Mouse (Mus musculus) layer of hippocampus, postnatal 14 days (tissue): ENCODE measurements at regions not wholly inside any gene's neighbourhood (a gene's known extent, or its start where the extent isn't known, plus 50 kb on each side); places are given as distances from the start of the nearest gene placed in this dataset.
A peak's percentile ranks its signal among the peaks of the same experiment; 100 is the strongest.

Experiments used
- DNase-seq, 2 experiments: peaks; one replicate each; pipeline ENCODE4 v3.0.0; 2021 to 2022; ENCODE audit warnings: low spot score in 2 of 2, mixed read lengths in 1 of 2

DNA sequence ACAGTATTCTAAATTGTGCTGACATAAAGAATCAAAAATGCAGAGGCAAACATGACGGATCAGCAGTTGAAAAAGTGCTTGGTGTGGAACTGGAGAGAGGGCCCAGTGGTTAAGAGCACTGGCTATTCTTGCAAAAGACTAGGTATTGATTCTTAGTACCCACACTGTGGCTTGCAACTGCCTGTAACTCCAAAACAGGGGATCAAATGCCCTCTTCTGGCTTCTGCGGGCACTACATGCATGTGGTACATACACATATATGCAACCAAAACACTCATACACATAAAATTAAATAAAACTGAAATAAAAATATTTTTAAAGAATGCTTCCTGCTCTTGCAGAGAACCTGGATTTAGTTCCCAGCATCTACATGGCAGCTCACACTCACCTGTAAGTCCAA is 163.7 kb upstream of the Smim15 start:
- DNase-seq: no peak

DNA sequence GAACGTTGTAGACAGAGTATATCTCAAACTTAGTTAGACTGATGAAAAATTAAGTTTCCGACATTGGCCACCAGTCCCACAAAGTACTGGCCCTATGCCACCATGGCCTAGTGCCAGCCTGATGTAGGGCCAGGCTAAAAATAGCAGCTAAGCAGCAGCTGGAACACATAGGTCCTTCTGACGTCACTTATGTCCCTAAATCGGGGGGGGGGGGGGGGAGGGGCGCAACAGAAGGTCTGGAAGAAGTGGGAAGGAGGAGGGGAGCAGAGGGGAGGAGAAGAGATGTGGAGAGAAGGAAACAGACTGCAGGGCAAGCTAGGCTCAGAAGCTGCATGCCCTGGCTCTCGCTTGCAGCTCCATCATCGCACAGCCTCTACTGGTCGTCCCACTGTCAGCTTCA is 164.7 kb upstream of the Smim15 start:
- DNase-seq: no peak

DNA sequence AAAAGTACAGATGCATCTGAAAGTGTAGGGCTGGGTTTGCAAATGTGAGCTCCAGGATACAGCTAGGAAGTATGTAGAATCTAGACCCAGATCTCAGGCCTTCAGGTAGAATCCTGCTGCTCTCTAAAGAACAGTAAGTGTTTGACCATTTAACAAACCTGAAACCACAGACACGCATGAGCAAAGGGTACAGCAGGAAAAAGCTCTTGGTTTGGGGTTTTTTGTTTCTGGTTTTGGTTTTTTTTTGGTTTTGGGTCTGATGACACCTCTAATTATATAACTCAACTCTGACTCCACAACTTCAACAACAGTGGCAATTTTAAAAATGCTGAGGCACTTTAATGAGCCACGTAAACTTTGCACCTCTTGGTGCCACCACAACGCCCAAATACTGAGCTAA is 165.3 kb upstream of the Smim15 start:
- DNase-seq: no peak

DNA sequence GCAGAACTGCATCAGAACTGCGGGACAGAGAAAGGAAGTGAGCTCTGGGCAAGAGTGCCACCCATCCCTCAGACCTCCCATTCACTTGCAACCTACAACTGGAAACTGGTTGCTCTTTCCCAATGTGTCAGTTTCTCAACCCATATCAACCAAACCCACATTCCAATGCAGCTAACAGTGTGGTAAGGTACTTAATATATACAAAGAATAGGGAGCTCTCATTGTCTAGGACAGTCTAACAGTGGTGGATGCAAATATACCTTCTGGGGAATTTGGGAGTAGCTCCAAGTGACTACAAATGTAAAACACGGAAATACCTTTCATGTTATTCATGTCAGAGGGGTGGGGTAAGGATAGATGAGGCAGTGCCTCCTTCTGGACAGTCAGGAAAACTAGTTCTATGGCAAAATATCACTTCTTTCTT is 171.0 kb upstream of the Smim15 start:
- no peak for DNase-seq

DNA sequence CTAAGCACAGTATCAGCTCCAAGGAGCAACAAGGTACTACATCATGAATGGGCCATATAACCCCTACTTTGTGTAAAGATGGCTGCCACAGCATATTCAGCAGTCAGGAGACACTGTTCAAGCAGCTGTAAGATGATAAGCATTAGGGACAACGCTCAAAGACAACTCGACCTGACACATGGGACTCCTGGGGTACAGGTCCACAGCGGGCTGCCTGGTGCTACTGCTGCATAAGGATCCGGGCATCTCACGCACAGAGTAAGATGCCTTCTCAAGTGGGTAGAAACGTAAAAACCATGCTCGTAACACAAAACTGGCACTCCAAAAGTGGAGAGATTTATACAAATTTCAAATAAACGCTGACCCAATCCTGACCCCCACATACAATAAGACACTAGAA is 171.7 kb upstream of the Smim15 start:
- no peak for DNase-seq

DNA sequence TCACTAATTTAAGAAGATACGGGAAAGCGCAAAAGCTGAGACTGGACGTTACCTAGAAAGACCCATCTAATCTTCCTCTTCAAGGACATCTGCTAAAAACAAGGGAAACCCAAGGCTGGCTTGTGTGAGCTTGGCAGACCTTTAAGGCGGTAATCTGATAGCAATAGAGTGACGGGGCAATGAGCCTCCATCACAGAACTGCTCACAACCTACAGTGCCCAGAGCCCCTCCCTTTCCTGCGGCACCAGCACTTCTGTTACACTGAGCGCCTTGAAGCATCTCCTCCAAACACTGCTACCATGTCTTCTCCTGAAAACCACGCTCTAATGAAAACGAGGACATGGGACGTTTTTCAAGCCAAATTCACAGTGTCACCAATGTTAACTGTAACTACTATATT is 172.1 kb upstream of the Smim15 start:
- no peak for DNase-seq

DNA sequence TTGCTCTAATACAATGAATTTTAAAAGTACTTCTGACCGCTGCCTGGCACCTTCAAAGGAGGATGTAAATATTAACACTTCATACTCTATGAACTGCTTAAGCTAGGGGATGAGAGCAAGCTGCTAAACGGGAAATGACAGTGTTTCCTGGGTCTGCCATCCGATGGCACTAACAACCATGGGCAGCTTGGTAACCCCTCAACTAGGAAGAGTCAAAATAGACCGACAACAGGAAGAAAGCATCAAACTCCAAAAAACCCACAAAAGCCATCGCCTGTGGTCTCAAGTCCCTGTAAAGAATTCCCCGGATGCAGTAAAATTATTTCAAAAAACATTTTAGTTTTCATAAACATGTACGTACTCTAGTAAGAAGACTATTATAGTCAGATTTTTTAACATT is 175.3 kb upstream of the Smim15 start:
- DNase-seq: no peak

DNA sequence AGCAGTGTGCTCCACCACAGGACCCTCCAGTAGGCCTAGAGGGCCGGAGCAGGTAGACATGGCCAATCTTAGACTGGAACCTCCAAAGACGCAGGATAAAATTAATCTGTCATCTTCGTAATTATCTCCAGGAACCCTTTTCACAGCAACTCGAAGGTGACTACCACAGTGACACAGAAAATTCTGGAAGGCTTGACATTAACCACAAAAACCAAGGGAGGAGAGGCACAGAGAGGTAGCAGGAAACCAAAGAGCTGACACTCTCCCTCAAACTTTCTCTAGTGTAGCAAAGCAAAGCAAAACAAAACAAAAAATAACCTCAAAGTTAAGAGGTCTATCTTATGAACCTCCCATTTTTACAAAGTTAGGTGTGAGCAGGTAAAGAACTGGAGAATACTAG is 177.4 kb upstream of the Smim15 start:
- DNase-seq: no peak

DNA sequence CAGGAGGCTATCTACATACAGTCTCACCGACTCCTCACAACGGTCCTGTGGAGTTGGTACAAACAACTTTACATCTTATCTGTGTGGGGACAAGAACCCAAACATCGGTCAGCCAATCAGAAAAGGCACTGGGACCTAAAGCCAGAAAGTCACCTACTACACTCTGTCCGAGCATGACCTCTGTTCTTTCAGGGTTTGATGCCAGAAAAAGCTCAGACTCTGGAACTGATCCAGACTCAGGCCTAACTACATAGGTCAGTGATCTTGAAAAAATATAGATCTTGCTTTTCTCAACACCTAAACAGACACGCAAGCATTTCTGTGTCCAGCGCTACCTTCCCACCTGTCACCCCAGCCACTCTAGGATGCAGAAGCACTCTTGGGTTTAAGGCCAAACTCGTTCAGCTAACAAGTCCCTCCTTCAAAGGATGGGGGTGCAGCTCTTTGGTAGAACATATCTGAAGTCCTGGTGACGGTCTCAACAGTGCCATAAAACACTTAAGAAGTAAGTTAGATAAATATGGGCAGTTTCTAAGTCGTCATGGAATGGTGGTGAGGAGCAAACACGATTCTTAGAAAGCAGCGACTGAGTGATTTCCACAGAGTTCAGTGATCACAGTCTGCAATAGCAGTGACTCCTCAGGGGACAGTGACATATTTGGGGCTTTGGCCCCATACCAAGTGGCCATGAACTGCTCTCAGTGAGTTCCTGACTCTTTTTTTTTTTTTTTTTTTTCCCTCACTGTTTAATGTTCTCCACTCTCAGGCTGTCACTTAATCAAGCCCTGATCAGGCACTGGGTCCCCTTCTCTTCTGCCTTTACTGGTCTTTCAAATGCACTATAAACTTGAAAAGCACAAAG is 181.2 kb upstream of the Smim15 start:
- DNase-seq: no peak

DNA sequence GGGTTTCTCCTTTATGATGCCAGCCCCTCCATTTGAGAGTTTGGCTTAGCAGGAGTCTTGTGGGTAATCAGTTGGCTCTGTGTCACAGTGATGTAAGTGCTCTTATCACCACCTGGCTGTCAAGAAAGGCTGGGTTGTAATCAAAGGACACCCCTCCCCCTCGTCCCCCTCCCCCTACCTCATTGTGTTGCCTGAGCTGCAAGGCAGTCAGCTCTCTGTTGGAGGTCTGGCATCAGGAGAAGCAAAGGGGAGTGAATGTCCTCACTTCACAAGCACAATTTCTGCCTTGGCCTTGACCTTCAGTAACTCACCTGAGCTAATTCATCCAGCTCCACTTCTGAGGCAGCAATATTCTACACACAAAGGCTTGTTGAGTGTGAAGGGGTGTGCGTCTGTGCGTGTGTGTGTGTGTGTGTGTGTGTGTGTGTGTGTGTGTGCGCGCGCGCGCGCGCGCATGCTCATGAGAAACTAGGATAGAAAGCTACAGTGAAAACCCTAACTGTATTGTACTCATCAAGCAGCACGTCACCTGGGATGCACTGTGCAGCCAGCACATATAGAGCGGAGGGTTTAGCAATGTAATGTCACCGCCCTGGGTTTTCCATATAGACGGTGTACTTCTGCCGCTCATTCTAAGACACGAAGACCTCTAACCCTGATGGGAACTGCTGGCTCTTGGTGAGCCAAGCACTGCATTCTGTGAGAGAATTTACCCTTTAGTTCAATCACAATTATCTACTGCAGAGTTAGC is 182.7 kb upstream of the Smim15 start:
- no peak for DNase-seq

DNA sequence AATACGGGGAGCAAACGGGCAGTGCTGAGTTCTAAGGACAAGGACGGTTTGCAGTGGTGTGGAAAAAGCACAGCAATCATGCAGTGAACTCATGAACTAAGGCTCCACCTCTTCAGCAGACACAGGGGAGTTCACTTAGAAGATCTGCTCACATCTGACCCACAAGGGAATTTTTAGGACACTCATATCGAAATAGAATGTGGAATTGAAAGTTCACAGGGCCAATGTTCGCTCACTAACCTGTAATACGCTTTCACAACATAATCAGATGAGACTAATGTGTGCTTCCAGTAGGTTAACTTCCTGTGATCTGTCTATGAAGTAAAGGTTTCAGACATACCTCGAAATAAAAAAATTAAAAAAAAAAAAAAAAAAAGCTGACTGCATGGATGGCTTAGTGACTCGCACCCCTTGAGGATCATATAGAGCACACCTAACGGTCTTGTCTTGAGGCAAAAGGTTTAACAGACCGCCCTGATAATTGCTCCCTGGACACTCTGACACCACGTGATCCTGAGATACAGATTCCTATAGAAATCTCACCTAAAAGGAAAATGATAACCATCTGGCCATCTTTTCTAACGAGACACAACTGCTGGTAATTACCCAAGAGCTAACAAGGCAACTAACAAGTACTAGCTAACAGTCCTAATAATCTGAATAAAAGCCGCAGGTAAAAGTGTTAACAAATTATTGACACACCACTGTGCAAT is 187.0 kb upstream of the Smim15 start:
- DNase-seq: no peak

DNA sequence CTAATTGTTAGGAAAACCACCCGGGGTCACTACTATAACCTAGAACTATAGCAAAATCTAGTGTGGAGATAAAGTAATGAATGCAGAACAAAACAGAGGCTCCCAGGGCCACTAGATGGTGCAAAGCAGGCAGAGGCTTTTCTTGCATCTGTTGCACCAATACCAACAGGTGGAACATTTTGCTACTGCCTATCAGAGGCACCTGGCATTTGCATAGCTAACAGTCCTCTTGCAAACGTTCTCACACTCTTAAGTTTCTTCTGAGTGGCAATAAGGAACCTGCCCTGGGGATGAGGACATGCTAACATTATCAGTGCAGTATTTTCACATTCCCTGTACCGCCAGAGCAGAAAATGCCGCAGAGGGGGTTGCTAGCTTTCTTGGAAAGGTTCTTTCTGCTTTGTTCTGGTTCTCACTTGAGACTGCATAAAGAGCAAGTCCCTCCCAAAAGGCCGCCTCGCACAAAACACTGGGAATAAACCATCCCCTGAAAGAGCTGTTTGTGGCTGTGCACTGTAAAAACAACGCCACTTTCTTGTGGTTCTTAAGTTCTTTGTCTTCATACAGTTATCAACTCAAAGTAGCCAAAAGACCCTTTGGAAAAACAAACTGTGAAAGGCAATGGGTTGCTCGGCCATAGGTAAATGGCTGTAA is 193.2 kb upstream of the Smim15 start:
- no peak for DNase-seq

DNA sequence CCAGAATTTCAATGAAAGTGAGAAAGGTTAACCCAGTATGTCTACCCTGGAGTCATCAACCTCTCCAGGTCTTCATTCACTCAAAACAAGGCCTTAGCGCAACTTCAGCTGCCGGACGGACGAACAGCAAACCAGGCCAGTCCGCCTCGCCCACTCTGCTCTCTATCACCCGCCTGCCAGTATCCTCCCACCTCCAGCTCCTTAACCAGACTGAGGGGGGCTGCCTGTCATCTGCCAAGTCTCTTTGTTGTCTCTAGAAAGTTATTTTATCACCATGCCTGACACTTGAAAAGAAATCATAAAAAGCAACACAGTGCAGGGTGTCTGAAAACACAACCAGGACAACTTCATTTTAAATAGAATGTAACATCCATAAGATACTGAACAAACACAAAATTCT is 195.4 kb upstream of the Smim15 start:
- no peak for DNase-seq

DNA sequence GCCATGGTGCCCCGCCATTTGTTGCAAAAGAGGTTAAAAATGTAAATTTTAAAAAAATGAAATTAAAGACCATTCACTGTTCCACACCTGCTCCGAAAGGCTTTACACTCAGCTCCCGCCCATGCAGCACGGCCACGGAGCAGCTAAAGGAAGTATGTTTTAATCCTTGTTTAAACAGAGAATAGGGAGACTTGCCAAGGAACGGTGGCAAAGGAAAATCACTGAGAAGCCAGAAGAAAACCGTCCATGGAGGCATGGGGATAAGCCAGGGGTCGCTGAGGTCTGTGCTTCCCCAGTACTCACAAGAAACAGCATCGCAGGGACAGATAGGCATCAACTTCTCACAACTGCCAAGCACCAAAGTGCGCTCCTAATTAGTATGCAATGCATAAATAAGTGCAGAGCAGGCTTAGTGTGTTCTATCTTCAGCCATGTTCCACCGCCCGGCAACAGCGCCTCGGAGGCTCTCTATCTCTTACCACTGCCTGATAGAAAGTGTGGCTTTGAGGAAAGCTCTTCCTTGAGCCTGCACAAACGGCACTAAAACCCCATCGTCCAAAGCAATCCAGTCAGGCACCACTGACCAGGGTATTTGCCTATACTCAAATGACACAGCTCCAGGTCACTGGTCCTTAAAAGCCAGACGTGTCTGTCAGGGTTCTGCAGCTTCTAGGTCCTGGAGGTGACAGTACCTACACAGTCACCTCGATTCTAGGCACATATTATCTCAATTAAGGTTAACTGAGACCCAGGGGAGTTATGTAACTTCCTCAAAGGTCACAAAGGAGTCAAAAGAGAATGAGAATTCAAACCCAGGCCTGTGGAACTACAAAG is 196.8 kb upstream of the Smim15 start:
- no peak for DNase-seq

DNA sequence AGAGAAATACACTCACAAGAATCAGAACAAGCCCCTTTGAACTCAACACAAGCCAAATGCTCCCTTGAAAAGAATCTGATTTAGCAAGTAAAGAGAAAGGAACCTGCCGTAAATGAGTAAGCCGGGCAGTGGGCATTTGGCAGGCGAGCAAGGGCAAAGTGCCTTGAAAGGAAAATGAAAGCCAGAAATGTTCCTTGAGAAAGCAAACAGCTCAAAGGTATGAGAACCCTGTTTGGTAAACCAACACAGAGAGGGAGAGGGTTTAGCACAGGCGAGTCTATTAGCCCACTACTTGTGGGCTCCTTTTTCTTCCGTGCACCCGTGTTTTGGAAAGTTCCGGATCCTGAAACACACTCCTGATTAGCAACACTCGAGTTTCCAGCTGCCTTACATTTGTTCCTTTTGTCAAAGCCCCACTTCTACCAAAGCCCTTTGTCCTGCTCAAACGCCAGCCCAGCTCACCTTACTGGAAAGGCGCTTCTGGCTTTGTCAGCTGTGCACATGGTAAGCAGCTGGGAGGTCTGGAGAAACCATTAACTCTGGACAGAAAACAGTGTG is 197.5 kb upstream of the Smim15 start:
- DNase-seq: peak in 1 of 2 experiments; percentile 72

DNA sequence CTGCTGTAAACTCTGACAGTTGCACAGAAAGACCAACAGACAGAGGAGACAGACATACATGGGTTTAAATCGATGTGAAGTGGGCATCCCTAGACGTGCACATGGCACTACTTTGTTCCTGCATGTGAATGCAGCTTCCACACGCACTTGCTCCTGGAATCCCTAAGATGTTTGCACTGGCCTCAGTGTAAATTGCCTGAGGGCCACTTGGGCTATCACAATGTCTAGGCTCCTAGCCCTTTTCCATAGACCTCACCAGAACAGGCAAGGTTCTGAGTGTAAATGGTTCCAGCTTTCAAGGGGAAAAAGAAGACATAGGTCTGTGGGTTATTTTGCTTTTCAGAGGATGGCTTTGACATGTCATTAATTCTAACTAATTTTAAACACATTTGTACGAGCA is 198.4 kb upstream of the Smim15 start:
- DNase-seq: no peak

DNA sequence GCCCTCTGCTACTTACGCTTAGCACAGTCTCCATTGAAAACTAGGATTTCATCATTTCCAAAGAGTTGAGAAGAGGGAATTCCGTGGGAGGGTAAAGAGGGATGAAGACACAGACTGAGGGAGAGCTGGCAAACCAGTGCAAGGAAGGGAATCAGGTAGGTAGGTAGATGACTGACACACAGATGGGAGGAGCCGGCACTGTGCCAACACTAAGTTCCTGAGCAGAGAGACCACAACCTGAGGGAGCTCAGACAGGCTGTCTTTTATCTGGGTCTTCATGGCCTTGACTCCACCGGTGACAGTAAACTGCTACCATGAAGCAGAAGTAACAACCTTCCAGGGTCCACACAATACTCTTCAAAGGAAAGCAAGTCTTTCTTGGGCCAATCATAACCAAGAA is 200.2 kb upstream of the Smim15 start:
- no peak for DNase-seq

DNA sequence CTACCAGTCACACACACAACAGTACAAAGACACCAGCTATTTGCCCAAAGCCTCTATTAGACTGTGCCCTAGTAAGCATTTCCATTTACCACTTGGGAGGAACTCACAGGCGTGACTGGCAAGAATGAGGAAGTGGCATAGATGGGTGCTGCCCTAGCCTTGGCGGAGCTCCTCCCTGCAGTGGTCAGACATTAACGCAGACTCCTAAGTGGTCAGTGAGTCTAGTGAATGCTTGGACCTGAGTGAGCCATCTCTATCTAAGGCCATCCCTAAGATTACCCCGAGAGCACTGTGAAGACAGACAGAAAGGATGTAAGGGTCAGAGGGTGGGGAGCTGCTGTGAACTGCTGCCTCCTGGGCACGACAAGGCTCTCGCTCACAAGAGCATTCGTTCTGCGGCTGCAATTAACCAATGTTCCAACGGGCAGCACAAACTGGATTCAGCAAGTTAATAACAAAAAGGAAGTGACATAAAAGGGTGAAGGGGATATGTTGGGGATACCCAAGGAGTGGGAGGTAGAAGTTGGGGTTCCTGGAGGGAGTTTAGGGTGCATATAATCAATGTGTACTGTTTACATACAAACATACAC is 206.0 kb upstream of the Smim15 start:
- DNase-seq: no peak

DNA sequence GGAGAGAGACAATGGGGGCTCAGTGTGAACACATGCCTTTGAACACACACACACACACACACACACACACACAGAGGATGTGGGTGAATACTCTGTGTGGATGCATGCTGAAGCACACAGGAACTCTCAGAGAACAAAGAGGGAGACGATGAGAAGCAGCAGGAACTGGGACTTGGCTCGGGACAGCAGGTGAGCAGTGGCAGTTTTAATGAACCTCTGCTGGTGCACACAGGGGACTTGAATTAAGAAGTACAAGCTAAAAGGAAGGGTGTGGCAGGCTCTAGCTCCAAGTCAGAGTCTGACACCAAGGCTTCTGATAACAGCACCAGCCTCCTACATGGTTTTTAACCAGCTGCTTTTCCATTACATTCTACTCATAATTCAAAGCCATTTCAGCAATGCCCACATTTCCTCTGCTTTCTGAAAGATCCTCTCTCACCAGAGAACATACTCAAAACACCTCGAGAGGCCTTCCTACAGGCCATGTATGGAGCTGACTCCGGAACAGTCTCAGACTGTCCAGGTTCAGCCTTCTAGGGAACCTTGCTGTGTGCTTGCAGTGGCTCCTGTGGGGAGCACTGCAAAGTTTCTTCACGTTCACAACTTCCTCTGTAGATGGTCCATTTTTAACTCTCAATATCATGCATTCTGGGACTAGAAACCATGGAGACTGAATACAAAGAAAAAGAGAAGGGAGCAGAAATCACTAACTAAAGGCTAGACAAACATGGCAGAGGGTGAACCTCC is 206.9 kb upstream of the Smim15 start:
- no peak for DNase-seq
